Mouse (Mus musculus) ES-E14 (cell line): ENCODE data around the gene Dab2ip. TPM values are rescaled to one million over a fixed set of nuclear protein-coding genes. Genes with fewer than 3 reads are reported as not detected.

ENCODE experiments used
- DNase-seq: peaks from one replicate; pipeline ENCODE4 v3.0.0-alpha.2; 2013; ENCODE audit warnings: low read depth, low spot score
- H3K27ac ChIP-seq: 2 replicates; pipeline ENCODE4 v1.5.1; 2012; ENCODE audit warnings: low read depth, mild to moderate bottlenecking, low read length, moderate library complexity, mixed read lengths; ENCODE audit not compliant: poor library complexity, insufficient read depth, severe bottlenecking
- H3K36me3 ChIP-seq: 2 replicates; pipeline ENCODE4 v1.6.1; 2012; ENCODE audit warnings: mild to moderate bottlenecking, low read length, moderate library complexity, mixed read lengths; ENCODE audit not compliant: control insufficient read depth, poor library complexity, insufficient read depth, severe bottlenecking
- H3K4me1 ChIP-seq, 2 experiments: fragments of 150-350 bp in 1 of 2; sonication (generic) in 1 of 2; 2 replicates each; pipeline ENCODE4 v1.6.1; 2012; ENCODE audit warnings: low read length in 2 of 2, mild to moderate bottlenecking in 1 of 2, mixed read lengths in 1 of 2; ENCODE audit not compliant: control insufficient read depth in 2 of 2, insufficient read depth in 2 of 2, poor library complexity in 1 of 2
- H3K4me3 ChIP-seq, 2 experiments: fragments of 150-350 bp in 1 of 2; sonication (generic) in 1 of 2; 2 replicates each; pipeline ENCODE4 v1.5.1; 2012; ENCODE audit warnings: low read length in 2 of 2, low read depth in 1 of 2, mild to moderate bottlenecking in 1 of 2, mixed read lengths in 1 of 2; ENCODE audit not compliant: insufficient read depth in 1 of 2, poor library complexity in 1 of 2, severe bottlenecking in 1 of 2
- H3K9ac ChIP-seq: 2 replicates; pipeline ENCODE4 v1.6.1; 2012; ENCODE audit warnings: low read depth, mild to moderate bottlenecking, low read length, mixed read lengths; ENCODE audit not compliant: poor library complexity, insufficient read depth, severe bottlenecking
- H3K9me3 ChIP-seq: fragments of 150-350 bp; sonication (generic); 2 replicates; pipeline ENCODE4 v1.6.1; 2012; ENCODE audit warnings: low read depth, mild to moderate bottlenecking, low read length; ENCODE audit not compliant: control insufficient read depth, insufficient read depth
- CHD2 ChIP-seq: IDR thresholded peaks from 2 replicates; pipeline ENCODE4 v1.6.1; 2014; ENCODE audit warnings: mild to moderate bottlenecking, low read depth, low read length, inconsistent platforms
- HCFC1 ChIP-seq: IDR thresholded peaks from 2 replicates; pipeline ENCODE4 v1.6.1; 2012; ENCODE audit warnings: low read length, inconsistent platforms, borderline replicate concordance; ENCODE audit not compliant: insufficient read depth
- MAFK ChIP-seq: IDR thresholded peaks from 2 replicates; pipeline ENCODE4 v1.6.1; 2014; ENCODE audit warnings: mild to moderate bottlenecking, low read depth, low read length, inconsistent platforms; ENCODE audit not compliant: insufficient read depth
- ZC3H11A ChIP-seq: IDR thresholded peaks from 2 replicates; pipeline ENCODE4 v1.6.1; 2012; ENCODE audit warnings: low read depth, mild to moderate bottlenecking, inconsistent platforms, low read length, borderline replicate concordance
- ZNF384 ChIP-seq: IDR thresholded peaks from 2 replicates; pipeline ENCODE4 v1.6.1; 2012; ENCODE audit warnings: low read depth, low read length, inconsistent platforms
- in situ Hi-C, 2 experiments: fragments of 600-800 bp; cut with MboI; formaldehyde crosslinking; loops; one replicate each; pipeline ENCODE4 v1.15.1; 2025; ENCODE audit warnings: low sequenced_read_pairs in 2 of 2, inconsistent platforms in 1 of 2; ENCODE audit not compliant: unreplicated experiment in 2 of 2
- total RNA-seq: library from RNA; depleted of rRNA; stranded (reverse); fragments of 300-350 nt; gene quantifications from 2 replicates; pipeline ENCODE4 v1.2.3, GENCODE M21; 2012

Dab2ip gene
- total RNA-seq, 1 experiment: 46.9 TPM

- in situ Hi-C loops: no loop called here
- Histone ChIP-seq H3K9me3 (no peaks in the 10 kb centered on the region; the same call in 1 of the 2 replicates), H3K4me3 (no peak overlapping the region), H3K27ac (no peak overlapping the region), H3K4me1 (no peaks in the 10 kb centered on the region), H3K9ac (no peak overlapping the region), H3K36me3 (no peaks in the 10 kb centered on the region)
- no peak for TF ChIP-seq ZC3H11A
- TF ChIP-seq ZNF384: no peak
- no peak for TF ChIP-seq MAFK
- TF ChIP-seq HCFC1: no peak
- no peak for TF ChIP-seq CHD2
- no peak for DNase-seq
Measured at GRCm38 (mm10) chr2:35529086-35529485, 29.0 kb upstream of the Dab2ip start.

GRCm38 (mm10) chr2:35529856-35530255 lies 28.2 kb upstream of the Dab2ip start:
- no peak for DNase-seq
- Histone ChIP-seq H3K36me3 (no peaks in the 10 kb centered on the region), H3K9ac (no peak overlapping the region), H3K9me3 (no peaks in the 10 kb centered on the region; the same call in 1 of the 2 replicates), H3K4me1 (no peaks in the 10 kb centered on the region), H3K27ac (no peak overlapping the region), H3K4me3 (no peak overlapping the region)
- TF ChIP-seq CHD2: no peak
- TF ChIP-seq ZNF384: no peak
- no peak for TF ChIP-seq HCFC1
- no peak for TF ChIP-seq ZC3H11A
- TF ChIP-seq MAFK: no peak
- in situ Hi-C loops: no loop called here

GRCm38 (mm10) chr2:35530732-35531131 lies 27.3 kb upstream of the Dab2ip start:
- no peaks in the 10 kb centered on the region for H3K4me1 ChIP-seq
- in situ Hi-C loops: no loop called here
- H3K27ac ChIP-seq: no peak overlapping the region
- no peaks in the 10 kb centered on the region for H3K36me3 ChIP-seq
- TF ChIP-seq CHD2: no peak
- TF ChIP-seq ZC3H11A: no peak
- no peak for TF ChIP-seq MAFK
- no peak for TF ChIP-seq HCFC1
- no peak for TF ChIP-seq ZNF384
- no peak for DNase-seq
- no peak overlapping the region for H3K4me3 ChIP-seq
- H3K9me3 ChIP-seq: no peaks in the 10 kb centered on the region; the same call in 1 of the 2 replicates
- no peak overlapping the region for H3K9ac ChIP-seq

- Histone ChIP-seq H3K36me3 (no peaks in the 10 kb centered on the region), H3K4me3 (no peak overlapping the region), H3K9me3 (no peaks in the 10 kb centered on the region), H3K9ac (no peak overlapping the region), H3K4me1 (no peaks in the 10 kb centered on the region), H3K27ac (no peak overlapping the region)
- in situ Hi-C loops: no loop called here
- DNase-seq: no peak
- no peak for TF ChIP-seq HCFC1
- TF ChIP-seq CHD2: no peak
- no peak for TF ChIP-seq ZNF384
- TF ChIP-seq ZC3H11A: no peak
- TF ChIP-seq MAFK: no peak
Measured at GRCm38 (mm10) chr2:35533646-35534045, 24.4 kb upstream of the Dab2ip start.
